Mouse (Mus musculus): Measurements from ENCODE around the gene Ciao2a. TPM values are rescaled to one million over a fixed set of nuclear protein-coding genes. Genes with fewer than 3 reads are reported as not detected.

Gene Ciao2a
- total and polyA plus RNA-seq, 3 experiments = 19.5 to 68.1 (median 59.7) TPM

DNA sequence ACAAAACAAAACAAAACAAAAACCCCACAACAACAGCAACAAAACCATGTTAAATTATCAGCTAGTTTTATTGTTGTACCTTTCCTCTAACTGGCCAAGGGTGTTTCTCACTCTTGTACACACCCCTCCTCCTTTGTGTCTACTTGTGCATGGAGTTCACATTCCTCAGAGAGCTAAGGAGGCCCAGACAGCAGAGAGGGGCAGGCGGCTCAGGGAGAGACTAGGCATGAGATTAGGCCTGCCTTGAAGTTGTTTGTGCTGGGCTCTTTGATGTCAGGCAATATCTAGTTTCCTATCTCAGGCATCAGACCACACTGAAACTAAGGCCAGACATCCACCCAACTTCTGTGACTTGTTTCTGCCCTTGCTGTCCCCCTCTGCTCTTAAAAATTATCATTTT is 41.8 kb downstream of the Ciao2a start:
- H3K9ac ChIP-seq (ENCODE audit: low read depth, low read length) = no peak overlapping the region
- no peaks in the 10 kb centered on the region for H3K79me2 ChIP-seq (replicated peaks; ENCODE audit: control insufficient read depth, insufficient read depth, low read length)
- no peak overlapping the region for H3K27ac ChIP-seq
- intact Hi-C loops (cut with DNase I) = no loop called here
- no peaks in the 10 kb centered on the region for H3K36me3 ChIP-seq (ENCODE audit: control insufficient read depth, insufficient read depth, low read length)
- H3K27me3 ChIP-seq (ENCODE audit: control insufficient read depth, insufficient read depth, low read length) = no peaks in the 10 kb centered on the region
- no peak overlapping the region for H3K4me3 ChIP-seq
- DNase-seq = no peak
- TF ChIP-seq EP300 (IDR thresholded peaks at IDR 0.05; ENCODE audit: insufficient read depth, low read depth, low read length) = no peak
- TF ChIP-seq POLR2A (IDR thresholded peaks at IDR 0.05; ENCODE audit: insufficient read depth, low read depth, low read length) = no peak
- no peak for TF ChIP-seq CTCF (IDR thresholded peaks at IDR 0.05)
- no peaks in the 10 kb centered on the region for H3K4me1 ChIP-seq (ENCODE audit: control insufficient read depth, insufficient read depth, low read length)
- 78% methylated on average over 1 of the region's 1 CpGs for WGBS

DNA sequence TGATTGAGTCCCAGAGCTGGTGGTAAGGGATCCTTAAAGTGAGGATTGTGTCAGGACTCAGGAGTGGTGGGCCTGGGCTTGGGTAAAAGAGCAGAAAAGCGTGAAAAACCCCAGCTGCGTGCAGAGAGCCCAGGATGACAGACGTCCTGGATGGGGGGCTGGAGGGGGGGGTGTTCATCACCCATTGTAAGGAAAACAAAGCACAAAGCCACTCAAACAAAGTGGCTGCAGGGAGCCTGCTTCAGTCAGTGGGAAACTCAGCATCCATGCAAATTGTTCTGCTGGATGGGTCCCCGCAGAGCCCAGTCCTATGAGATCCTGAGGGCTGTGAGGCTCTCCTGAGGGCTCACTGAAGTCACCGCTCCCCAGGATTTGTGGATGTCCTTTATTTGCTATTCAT is 44.1 kb downstream of the Ciao2a start:
- Histone ChIP-seq H3K4me1 (ENCODE audit: control insufficient read depth, insufficient read depth, low read length) (no peaks in the 10 kb centered on the region), H3K79me2 (replicated peaks; ENCODE audit: control insufficient read depth, insufficient read depth, low read length) (no peaks in the 10 kb centered on the region), H3K27me3 (ENCODE audit: control insufficient read depth, insufficient read depth, low read length) (no peaks in the 10 kb centered on the region), H3K9ac (ENCODE audit: low read depth, low read length) (no peak overlapping the region), H3K4me3 (no peak overlapping the region), H3K27ac (no peak overlapping the region), H3K36me3 (ENCODE audit: control insufficient read depth, insufficient read depth, low read length) (no peaks in the 10 kb centered on the region)
- intact Hi-C loops (cut with DNase I) = no loop called here
- 77% methylated on average over 5 of the region's 5 CpGs for WGBS
- no peak for TF ChIP-seq POLR2A (IDR thresholded peaks at IDR 0.05; ENCODE audit: insufficient read depth, low read depth, low read length)
- no peak for TF ChIP-seq EP300 (IDR thresholded peaks at IDR 0.05; ENCODE audit: insufficient read depth, low read depth, low read length)
- TF ChIP-seq CTCF (IDR thresholded peaks at IDR 0.05) = no peak
- no peak for DNase-seq

DNA sequence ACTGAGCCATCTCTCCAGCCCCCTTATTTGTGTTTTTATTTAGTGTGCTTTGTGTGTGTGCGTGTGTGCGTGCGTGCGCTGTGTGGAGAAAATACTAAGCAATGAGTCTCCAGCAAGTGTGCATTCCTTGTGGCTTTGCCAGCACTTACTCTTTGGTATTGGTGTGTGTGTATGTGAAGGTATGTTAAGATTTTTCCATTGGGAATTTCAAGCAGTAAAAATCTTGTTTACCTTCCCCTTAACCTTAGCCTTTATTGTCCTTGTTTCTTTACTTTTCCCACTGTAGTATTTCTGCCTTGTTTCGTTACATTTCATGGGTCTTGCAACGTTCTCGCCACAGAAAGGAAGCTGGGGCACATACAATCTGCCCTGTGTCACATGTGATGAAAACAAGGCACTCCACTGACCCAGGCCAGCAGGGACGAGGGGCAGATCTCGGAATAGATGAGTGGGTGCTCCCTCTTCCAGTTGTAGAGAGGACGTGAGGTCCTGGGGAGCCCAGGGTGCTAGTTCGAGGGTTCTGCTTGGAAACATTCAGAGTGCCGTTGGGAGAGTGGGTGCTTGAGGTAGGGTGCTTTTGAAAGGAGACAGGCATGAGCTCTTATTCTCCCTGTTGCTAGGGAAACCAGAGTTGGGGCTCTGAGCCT is 45.0 kb downstream of the Ciao2a start:
- TF ChIP-seq POLR2A (IDR thresholded peaks at IDR 0.05; ENCODE audit: insufficient read depth, low read depth, low read length) = no peak
- H3K27me3 ChIP-seq (ENCODE audit: control insufficient read depth, insufficient read depth, low read length) = no peaks in the 10 kb centered on the region
- WGBS = 70% methylated on average over 12 of the region's 12 CpGs

DNA sequence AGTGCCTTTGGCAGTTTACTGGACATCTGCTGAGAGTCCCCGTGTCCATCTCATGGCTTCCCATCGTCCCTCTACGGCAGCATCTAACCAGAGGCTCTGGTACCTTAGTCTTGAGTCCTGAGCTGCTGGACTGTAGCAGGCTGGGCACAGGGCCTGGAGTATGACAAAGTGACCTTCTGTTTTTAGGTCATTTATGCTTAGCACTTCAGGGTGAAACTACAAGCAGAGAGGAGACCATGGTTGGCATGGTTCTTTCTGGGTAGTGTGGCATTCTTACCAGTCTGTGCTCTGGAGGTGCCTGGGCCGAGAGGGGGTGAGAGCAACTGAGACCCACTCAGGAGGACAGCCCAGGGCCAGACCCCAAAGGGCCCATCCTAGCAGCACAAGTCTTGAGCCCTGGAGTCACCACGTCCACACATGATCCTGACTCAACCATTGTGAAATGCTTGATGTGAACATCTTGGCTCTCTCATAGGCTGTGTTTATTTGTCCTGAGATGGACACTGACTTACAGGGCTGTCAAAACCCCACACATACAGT is 47.0 kb downstream of the Ciao2a start:
- Histone ChIP-seq H3K79me2 (replicated peaks; ENCODE audit: control insufficient read depth, insufficient read depth, low read length) (no peaks in the 10 kb centered on the region), H3K4me3 (no peak overlapping the region), H3K4me1 (ENCODE audit: control insufficient read depth, insufficient read depth, low read length) (no peaks in the 10 kb centered on the region), H3K36me3 (ENCODE audit: control insufficient read depth, insufficient read depth, low read length) (no peaks in the 10 kb centered on the region), H3K27ac (no peak overlapping the region), H3K27me3 (ENCODE audit: control insufficient read depth, insufficient read depth, low read length) (no peaks in the 10 kb centered on the region), H3K9ac (ENCODE audit: low read depth, low read length) (no peak overlapping the region)
- 92% methylated on average over 5 of the region's 5 CpGs for WGBS
- no peak for TF ChIP-seq CTCF (IDR thresholded peaks at IDR 0.05)
- TF ChIP-seq EP300 (IDR thresholded peaks at IDR 0.05; ENCODE audit: insufficient read depth, low read depth, low read length) = no peak
- no peak for TF ChIP-seq POLR2A (IDR thresholded peaks at IDR 0.05; ENCODE audit: insufficient read depth, low read depth, low read length)
- DNase-seq = no peak
- intact Hi-C loops (cut with DNase I) = no loop called here

More for the DNA sequence above, 45.0 kb downstream of the Ciao2a start:
- Histone ChIP-seq H3K27ac (no peak overlapping the region), H3K4me1 (ENCODE audit: control insufficient read depth, insufficient read depth, low read length) (no peaks in the 10 kb centered on the region), H3K79me2 (replicated peaks; ENCODE audit: control insufficient read depth, insufficient read depth, low read length) (no peaks in the 10 kb centered on the region), H3K36me3 (ENCODE audit: control insufficient read depth, insufficient read depth, low read length) (no peaks in the 10 kb centered on the region), H3K4me3 (no peak overlapping the region), H3K9ac (ENCODE audit: low read depth, low read length) (no peak overlapping the region)
- intact Hi-C loops (cut with DNase I) = no loop called here
- no peak for DNase-seq

DNA sequence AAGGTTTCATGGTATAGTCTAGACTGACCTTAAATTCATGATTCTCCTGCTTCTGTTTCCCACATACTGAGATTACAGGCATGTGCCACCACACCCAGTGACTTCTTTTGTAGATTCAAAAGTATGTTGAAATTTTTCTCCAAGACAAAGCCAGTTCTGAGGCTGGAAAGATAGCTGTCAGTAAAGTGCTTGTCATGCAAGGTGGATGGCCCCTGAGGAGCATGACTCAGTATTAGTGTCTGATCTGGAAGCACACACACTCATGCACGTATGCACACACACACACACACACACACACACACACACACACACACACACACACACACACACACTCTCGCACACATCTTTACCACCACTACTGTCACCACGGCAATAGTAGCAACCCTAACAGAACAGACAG is 48.6 kb downstream of the Ciao2a start:
- TF ChIP-seq EP300 (IDR thresholded peaks at IDR 0.05; ENCODE audit: insufficient read depth, low read depth, low read length) (no peak), POLR2A (IDR thresholded peaks at IDR 0.05; ENCODE audit: insufficient read depth, low read depth, low read length) (no peak), CTCF (IDR thresholded peaks at IDR 0.05) (no peak)

DNA sequence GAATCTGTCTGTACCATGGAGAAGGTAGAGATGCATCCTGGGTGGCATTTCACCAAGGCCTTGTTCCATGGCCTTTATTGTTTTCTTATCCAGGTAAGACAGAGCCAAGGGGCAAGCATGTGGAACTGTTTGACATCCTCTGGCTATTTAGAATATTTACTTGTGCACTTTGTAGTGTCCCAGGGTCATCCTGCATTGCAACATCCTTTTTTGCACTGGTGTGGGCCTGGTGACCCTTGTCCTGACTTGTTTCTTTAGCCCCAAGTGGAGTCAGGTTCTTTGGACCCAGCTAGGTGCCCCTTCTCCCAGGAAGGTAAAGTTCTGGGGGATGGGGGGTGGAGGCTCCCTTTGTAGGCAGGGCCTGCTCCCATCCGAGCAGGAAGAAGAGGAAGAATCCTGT is 51.6 kb downstream of the Ciao2a start:
- Histone ChIP-seq H3K79me2 (replicated peaks; ENCODE audit: control insufficient read depth, insufficient read depth, low read length) (no peaks in the 10 kb centered on the region), H3K4me1 (ENCODE audit: control insufficient read depth, insufficient read depth, low read length) (no peaks in the 10 kb centered on the region; the same call in none of the 2 replicates), H3K4me3 (no peak overlapping the region), H3K36me3 (ENCODE audit: control insufficient read depth, insufficient read depth, low read length) (no peaks in the 10 kb centered on the region), H3K27ac (no peak overlapping the region), H3K27me3 (ENCODE audit: control insufficient read depth, insufficient read depth, low read length) (no peaks in the 10 kb centered on the region), H3K9ac (ENCODE audit: low read depth, low read length) (no peak overlapping the region)
- TF ChIP-seq CTCF (IDR thresholded peaks at IDR 0.05) = no peak
- TF ChIP-seq EP300 (IDR thresholded peaks at IDR 0.05; ENCODE audit: insufficient read depth, low read depth, low read length) = no peak
- no peak for TF ChIP-seq POLR2A (IDR thresholded peaks at IDR 0.05; ENCODE audit: insufficient read depth, low read depth, low read length)
- WGBS = 45% methylated on average over 1 of the region's 1 CpGs
- no peak for DNase-seq
- intact Hi-C loops (cut with DNase I) = no loop called here

More for the DNA sequence above, 48.6 kb downstream of the Ciao2a start:
- Histone ChIP-seq H3K79me2 (replicated peaks; ENCODE audit: control insufficient read depth, insufficient read depth, low read length) (no peaks in the 10 kb centered on the region), H3K9ac (ENCODE audit: low read depth, low read length) (no peak overlapping the region), H3K27ac (no peak overlapping the region), H3K36me3 (ENCODE audit: control insufficient read depth, insufficient read depth, low read length) (no peaks in the 10 kb centered on the region), H3K4me1 (ENCODE audit: control insufficient read depth, insufficient read depth, low read length) (no peaks in the 10 kb centered on the region), H3K27me3 (ENCODE audit: control insufficient read depth, insufficient read depth, low read length) (no peaks in the 10 kb centered on the region), H3K4me3 (no peak overlapping the region)
- 85% methylated on average over 3 of the region's 3 CpGs for WGBS
- intact Hi-C loops (cut with DNase I) = no loop called here
- no peak for DNase-seq
